Mouse (Mus musculus): Measurements from ENCODE around the gene Slc6a8.

DNA sequence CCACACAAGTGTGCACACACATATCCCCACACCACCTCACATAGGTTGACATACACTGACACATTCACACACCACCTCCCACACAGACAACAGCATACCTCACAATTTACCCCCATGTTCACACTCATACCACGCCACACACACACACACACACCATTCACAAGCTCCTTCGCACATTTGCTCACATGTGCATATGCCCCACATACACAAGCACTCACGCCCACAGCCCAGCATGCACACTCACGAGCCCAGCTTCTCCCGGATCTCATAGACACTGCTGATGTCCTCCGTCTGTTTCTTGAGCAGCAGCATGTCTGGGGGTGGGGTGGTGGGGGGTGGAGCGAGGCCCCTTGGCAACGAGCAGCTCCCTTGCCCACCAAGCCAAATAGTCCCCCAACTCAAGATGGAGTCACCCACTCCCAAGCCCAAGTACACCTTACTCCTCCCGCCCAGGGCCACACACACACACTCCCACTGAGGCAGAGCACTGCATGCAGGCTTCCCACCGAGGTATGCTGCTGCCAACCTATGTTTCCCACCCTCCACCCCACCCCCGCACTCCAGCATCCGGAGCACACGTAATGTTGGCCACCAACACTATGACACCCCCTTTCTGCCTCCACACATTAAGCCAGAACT lies 13.9 kb upstream of the Slc6a8 start:
- TF ChIP-seq POLR2A (IDR thresholded peaks at IDR 0.05; ENCODE audit: insufficient read length, low read depth) (no peak), CEBPB (IDR thresholded peaks at IDR 0.05; ENCODE audit: insufficient read depth, poor library complexity, severe bottlenecking) (no peak), E2F4 (IDR thresholded peaks at IDR 0.05; ENCODE audit: insufficient read depth) (no peak), MAX (IDR thresholded peaks at IDR 0.05; ENCODE audit: low read depth) (no peak), REST (IDR thresholded peaks at IDR 0.05; ENCODE audit: insufficient read depth, insufficient read length) (no peak), USF1 (IDR thresholded peaks at IDR 0.05; ENCODE audit: low read depth) (no peak), TCF12 (IDR thresholded peaks at IDR 0.05; ENCODE audit: insufficient read depth, poor library complexity, severe bottlenecking) (no peak), POLR2AphosphoS2 (IDR thresholded peaks at IDR 0.05; ENCODE audit: insufficient read length, low read depth) (no peak), MYOD1 (IDR thresholded peaks at IDR 0.05; ENCODE audit: control insufficient read depth in 1 of 3, insufficient read length in 2 of 3, low read depth in 2 of 3) (no peak), MYOG (IDR thresholded peaks at IDR 0.05; ENCODE audit: control insufficient read depth in 1 of 3, insufficient read depth in 1 of 3, insufficient read length in 2 of 3, low read depth in 2 of 3) (no peak), TCF3 (IDR thresholded peaks at IDR 0.05; ENCODE audit: insufficient read length, low read depth) (no peak)
